Mouse (Mus musculus) monocyte, adult 5-6 weeks (primary cell): Measurements from ENCODE around the gene Vmn1r112. TPM values are rescaled to one million over a fixed set of nuclear protein-coding genes. Genes with fewer than 3 reads are reported as not detected.
"Not testable (repeated sequence)": the region's sequence is repeated elsewhere in the genome, so short reads cannot be mapped to it uniquely, and the experiment has no call there.

Source experiments
- ATAC-seq: fragments of 153-309, 156-312 bp; replicated peaks from 2 replicates; pipeline ENCODE4 v1.8.0; 2017; ENCODE audit warnings: mild to moderate bottlenecking; ENCODE audit not compliant: low TSS enrichment, insufficient number of reproducible peaks, severe bottlenecking, poor library complexity, low FRiP score
- total RNA-seq: library from RNA; stranded (forward); fragments of 200-1000, 200-491, 200-594 nt; gene quantifications from 3 replicates; pipeline ENCODE4 v1.2.3, GENCODE M21; 2017

Gene Vmn1r112
- total RNA-seq, result not detected in 3 replicates

GRCm38 (mm10) chr7:20770885-20771284, at the start of gene Vmn1r112:
Vmn1r112 (plus strand) TSS chr7:20771185.
- not testable (repeated sequence) for ATAC-seq

GRCm38 (mm10) chr7:20730524-20730923, 40.5 kb upstream of the Vmn1r112 start, which contains the start of gene Gm10668:
Gm10668 (minus strand) TSS chr7:20730624.
- ATAC-seq, result not testable (repeated sequence)

DNA sequence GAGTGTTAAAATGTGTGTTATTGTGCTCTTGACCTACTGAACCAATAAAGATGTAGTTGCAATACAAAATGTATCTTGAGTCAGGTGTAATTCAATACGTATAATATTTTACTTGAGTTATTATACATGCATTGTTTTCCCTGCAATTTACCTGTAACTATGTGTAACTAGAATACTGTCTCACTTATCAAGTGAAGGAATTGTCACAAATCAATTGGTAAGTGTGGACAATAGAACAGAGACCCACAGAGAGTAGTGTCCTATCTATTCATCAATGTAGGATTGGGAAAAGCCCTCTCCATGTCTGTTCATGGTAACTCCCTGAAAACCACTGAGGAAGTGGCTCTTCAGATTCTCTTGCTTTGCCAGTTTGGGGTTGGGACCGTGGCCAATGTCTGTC, 16.0 kb downstream of the Vmn1r112 start, which contains the start of gene Vmn1r113:
TSS of gene Vmn1r113 (plus strand) at position 301 of the 400 bp plus-strand sequence.
- not testable (repeated sequence) for ATAC-seq

DNA sequence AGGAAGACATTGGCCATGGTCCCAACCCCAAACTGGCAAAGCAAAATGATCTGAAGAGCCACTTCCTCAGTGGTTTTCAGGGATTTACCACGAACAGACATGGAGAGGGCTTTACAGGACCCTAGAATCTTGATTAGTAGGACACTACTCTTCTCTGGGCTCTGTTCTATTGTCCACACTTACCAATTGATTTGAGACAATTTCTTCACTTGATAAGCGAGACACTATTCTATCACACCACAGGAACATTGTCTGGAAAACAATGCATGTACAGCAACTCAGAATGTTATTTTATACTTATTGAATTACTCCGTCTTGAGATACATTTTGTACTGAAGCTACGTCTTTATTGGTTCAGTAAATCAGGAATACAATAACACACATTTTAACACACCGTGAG, 41.1 kb downstream of the Vmn1r112 start, which contains the start of gene Vmn1r114:
TSS of gene Vmn1r114 (minus strand) at position 101 of the 400 bp plus-strand sequence.
- ATAC-seq, result not testable (repeated sequence)

Other genes starting within 250 kb of the Vmn1r112 start
- gene Vmn1r104, start 237.3 kb upstream of the Vmn1r112 start, total RNA-seq, result not detected in 3 replicates
- not detected in 3 replicates for gene Gm5726, start 225.4 kb upstream of the Vmn1r112 start, total RNA-seq
- gene Gm4141, start 194.9 kb upstream of the Vmn1r112 start, total RNA-seq, result not detected in 3 replicates
- not detected in 3 replicates for gene Gm4513, start 172.2 kb upstream of the Vmn1r112 start, total RNA-seq
- not detected in 3 replicates for gene Vmn1r107, start 102.3 kb upstream of the Vmn1r112 start, total RNA-seq
- gene Vmn1r111, start 68.0 kb upstream of the Vmn1r112 start, total RNA-seq, result not detected in 3 replicates
- gene Gm10668, start 40.6 kb upstream of the Vmn1r112 start, total RNA-seq, result not detected in 3 replicates
- gene Vmn1r113, start 16.1 kb downstream of the Vmn1r112 start, total RNA-seq, result not detected in 3 replicates
- gene Vmn1r114, start 41.0 kb downstream of the Vmn1r112 start, total RNA-seq, result not detected in 3 replicates
- gene Vmn1r115, start 73.8 kb downstream of the Vmn1r112 start, total RNA-seq, result not detected in 3 replicates
- gene Vmn1r116, start 101.1 kb downstream of the Vmn1r112 start, total RNA-seq, result not detected in 3 replicates
- gene Vmn1r117, start 112.9 kb downstream of the Vmn1r112 start, total RNA-seq, result not detected in 3 replicates
- gene Vmn1r118, start 141.2 kb downstream of the Vmn1r112 start, total RNA-seq, result not detected in 3 replicates
- not detected in 3 replicates for gene Vmn1r119, start 241.3 kb downstream of the Vmn1r112 start, total RNA-seq